Comparison of ENCODE assay signal across 21 mouse cellular contexts in the genomic region with DNA sequence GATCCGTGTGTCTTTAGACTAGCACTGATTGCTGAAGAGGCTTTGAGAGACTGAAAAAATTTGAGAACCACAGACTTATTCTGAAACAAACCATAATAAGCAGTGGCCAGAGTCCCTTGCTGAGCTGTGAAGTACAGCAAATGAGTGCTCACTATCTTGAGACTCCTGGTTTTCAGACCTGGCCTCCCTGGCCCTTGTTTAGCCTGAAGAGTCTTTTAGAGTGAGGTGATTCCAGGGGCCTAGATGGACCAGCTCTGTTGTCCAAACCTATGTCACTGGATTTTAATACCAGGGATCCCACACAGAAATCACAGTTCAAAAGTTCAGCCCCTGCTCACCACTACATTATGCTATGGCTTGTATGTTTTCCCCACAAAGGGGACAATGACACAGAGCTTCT. TPM values are rescaled to one million over a fixed set of nuclear protein-coding genes. Genes with fewer than 3 reads are reported as not detected.
DNase-seq lines count a peak whose midpoint lies in the region; ATAC-seq and TF ChIP-seq lines count a peak whose summit lies in the region.
"Had no signal": no experiment of that assay in that cellular context is flagged by ENCODE, and none has a peak within 500 bp of the region (broad histone marks: within the 10 kb centered on the region; RNA-seq: fewer than 3 reads in every experiment).

No protein-coding gene starts in this region.

- peaks cover 5% of the 10 kb centered on the region; the same call in 1 of the 2 replicates for H3K36me3 ChIP-seq in midbrain, embryonic 11.5 days (ENCODE audit: control insufficient read depth, insufficient read depth, low read length)
- peaks cover 39% of the 10 kb centered on the region for H3K36me3 ChIP-seq in midbrain, postnatal 0 days (ENCODE audit: insufficient read depth, low read length)
- H3K36me3 ChIP-seq: G1E had no signal

- H3K27ac ChIP-seq in midbrain, embryonic 11.5 days (ENCODE audit: low read depth, low read length) = no peak overlapping the region
- H3K27ac ChIP-seq in midbrain, postnatal 0 days (ENCODE audit: low read depth, low read length) = no peak overlapping the region

- no peak for TF ChIP-seq CTCF in midbrain, postnatal 0 days (IDR thresholded peaks at IDR 0.05)

- WGBS in midbrain, embryonic 11.5 days = 88% methylated on average over 1 of the region's 1 CpGs
- 82% methylated on average over 1 of the region's 1 CpGs for WGBS in midbrain, postnatal 0 days

- H3K4me1 ChIP-seq in midbrain, embryonic 11.5 days (ENCODE audit: control insufficient read depth, insufficient read depth, low read length) = no peaks in the 10 kb centered on the region
- H3K4me1 ChIP-seq in midbrain, postnatal 0 days (ENCODE audit: insufficient read depth, low read length) = no peaks in the 10 kb centered on the region

- no peak overlapping the region for H3K9ac ChIP-seq in midbrain, embryonic 11.5 days (ENCODE audit: low read length)
- no peak overlapping the region for H3K9ac ChIP-seq in midbrain, postnatal 0 days (replicated peaks; ENCODE audit: low read length, poor library complexity, severe bottlenecking)

- no peak overlapping the region for H3K4me3 ChIP-seq in midbrain, embryonic 11.5 days (ENCODE audit: low read depth, low read length)
- H3K4me3 ChIP-seq in midbrain, postnatal 0 days (ENCODE audit: low read depth, low read length) = no peak overlapping the region

- no peak for ATAC-seq in midbrain, embryonic 11.5 days (ENCODE audit: low FRiP score)
- ATAC-seq in midbrain, postnatal 0 days (ENCODE audit: low FRiP score) = no peak
- ATAC-seq: activated CD4-positive, CD25-positive, alpha-beta regulatory T cell, adult 4 months; CD4-positive, CD25-positive, alpha-beta regulatory T cell, adult 4 months; Patski had no signal

- DNase-seq in heart, adult 11 months = peak; percentile 57
- DNase-seq in heart, postnatal 36 days = no peak
- peak; percentile 67 for DNase-seq in midbrain, embryonic 11.5 days (ENCODE audit: low spot score, missing footprints)
- DNase-seq in midbrain, postnatal 0 days (ENCODE audit: low spot score) = no peak
- DNase-seq: adrenal gland, adult 2 months; adrenal gland, adult 8-10 months; adrenal gland, postnatal 10 days; adrenal gland, postnatal 14 days; adrenal gland, postnatal 25 days; adrenal gland, postnatal 36 days; B cell, adult 2 months; cerebellum, adult 11 months; cerebellum, adult 11-12 months; cerebellum, adult 18-20 months had no signal

- no peak overlapping the region for H3K4me2 ChIP-seq in midbrain, embryonic 11.5 days
- no peak overlapping the region for H3K4me2 ChIP-seq in midbrain, postnatal 0 days (ENCODE audit: low read depth, low read length, poor library complexity, severe bottlenecking)

- H3K27me3 ChIP-seq in midbrain, embryonic 11.5 days (ENCODE audit: control insufficient read depth, insufficient read depth, low read length) = no peaks in the 10 kb centered on the region
- no peaks in the 10 kb centered on the region for H3K27me3 ChIP-seq in midbrain, postnatal 0 days (ENCODE audit: insufficient read depth, low read length)
- H3K27me3 ChIP-seq: CH12.LX, Patski had no signal

- intact Hi-C loops in heart, postnatal 36 days (cut with DNase I) = loop anchor here (10.0 kb wide), 1 partner anchor 105 kb away; no protein-coding TSS in a partner anchor

- no peaks in the 10 kb centered on the region for H3K9me3 ChIP-seq in midbrain, embryonic 11.5 days (ENCODE audit: control insufficient read depth, low read length)
- H3K9me3 ChIP-seq in midbrain, postnatal 0 days (ENCODE audit: low read length) = no peaks in the 10 kb centered on the region
- H3K9me3 ChIP-seq: G1E had no signal

RNA-seq across cellular contexts. Expression of a gene that starts 56.6 kb away (rescaled TPM):
- 1 to 10 TPM; 6.2 to 7.2 TPM for total RNA-seq in heart, postnatal 36 days (2021)
- polyA plus RNA-seq in midbrain, embryonic 11.5 days (2014; fragmentation: Nextera tagmentation; extraction: Ambion mirVana) = 1.3 and 1.5 TPM in 2 replicates
- total RNA-seq in midbrain, postnatal 0 days (2014; rRNA removed) = 34.6 and 42.3 TPM in 2 replicates
- 3.8 and 4.1 TPM in 2 replicates for polyA plus RNA-seq in midbrain, postnatal 0 days (2015; fragmentation: Nextera tagmentation; extraction: Ambion mirVana)
- total RNA-seq: CH12.LX, MEL had no signal
- polyA plus RNA-seq: activated CD4-positive, CD25-positive, alpha-beta regulatory T cell, adult 4 months; C2C12; CD4-positive, CD25-positive, alpha-beta regulatory T cell, adult 4 months; G1E had no signal

Comparison
In these comparisons a context has a peak if more than half of its experiments do, and no peak if none do; other contexts are left out.
1. DNase-seq: peak in heart, adult 11 months (single experiment) and midbrain, embryonic 11.5 days (single experiment); none in heart, postnatal 36 days (0 of 2) and midbrain, postnatal 0 days (single experiment).